Mouse (Mus musculus): Measurements from ENCODE around the gene Adpgk. TPM values are rescaled to one million over a fixed set of nuclear protein-coding genes. Genes with fewer than 3 reads are reported as not detected.

The Adpgk gene
- 32.6 and 44.6 TPM in 2 replicates for total RNA-seq (2017)

DNA sequence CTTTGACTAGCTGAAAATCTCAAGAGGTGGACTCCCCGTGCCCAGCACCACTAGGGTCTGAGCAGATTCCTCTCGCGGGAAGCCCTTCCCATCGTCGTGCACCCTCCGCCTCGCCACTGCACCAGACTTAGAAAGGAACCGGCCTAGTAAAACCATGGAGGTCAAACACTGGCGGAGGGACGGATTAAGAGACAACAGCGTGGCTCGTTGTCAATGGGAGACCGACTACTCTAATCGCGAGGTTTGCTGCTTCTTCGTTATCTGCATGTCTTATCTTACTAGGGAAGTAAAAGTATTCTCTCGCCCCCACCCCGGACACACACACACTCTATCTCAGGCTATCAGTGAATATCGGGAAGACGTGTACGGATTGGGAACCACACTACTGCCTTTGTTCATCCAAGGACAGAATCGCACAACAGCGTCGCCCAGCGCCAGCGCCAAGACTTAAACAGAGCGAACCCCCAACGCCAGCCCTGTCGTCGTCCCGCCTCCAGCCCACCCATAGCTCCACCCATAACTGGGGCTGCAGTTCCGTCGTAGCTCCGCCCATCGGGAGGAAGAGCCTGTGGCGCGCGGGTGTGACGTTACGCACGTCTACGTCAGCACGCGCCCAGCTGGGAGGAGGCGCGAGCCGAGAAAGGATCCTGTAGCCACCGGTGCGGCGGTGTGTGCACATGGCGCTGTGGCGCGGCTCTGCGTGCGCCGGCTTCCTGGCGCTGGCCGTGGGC lies at the start of gene Adpgk:
Gene Adpgk (plus strand): TSS at position 602 of the 731 bp plus-strand sequence.
- ATAC-seq (replicated peaks; ENCODE audit: low read depth, poor library complexity, severe bottlenecking): peak; percentile 93

DNA sequence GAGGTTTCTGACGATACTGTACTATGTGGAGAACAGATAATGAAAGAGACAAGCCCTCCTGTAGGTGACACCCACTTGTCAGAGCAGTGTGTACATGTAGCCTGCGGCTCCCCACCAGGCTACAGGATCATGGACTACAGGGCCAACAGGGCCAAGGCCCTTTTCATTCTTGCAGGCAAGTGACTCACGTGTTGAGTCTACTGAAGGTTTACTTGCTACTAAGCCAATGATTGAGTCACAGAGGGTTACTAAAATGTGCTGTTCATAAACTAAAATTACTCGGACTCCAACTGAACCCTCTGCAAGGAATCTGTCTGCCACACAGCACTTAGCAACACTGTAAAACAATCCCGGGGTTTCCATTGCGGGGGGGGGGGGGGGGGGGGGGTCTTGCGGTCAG lies 46.2 kb upstream of the Adpgk start:
- ATAC-seq (replicated peaks; ENCODE audit: low read depth, poor library complexity, severe bottlenecking): no peak

DNA sequence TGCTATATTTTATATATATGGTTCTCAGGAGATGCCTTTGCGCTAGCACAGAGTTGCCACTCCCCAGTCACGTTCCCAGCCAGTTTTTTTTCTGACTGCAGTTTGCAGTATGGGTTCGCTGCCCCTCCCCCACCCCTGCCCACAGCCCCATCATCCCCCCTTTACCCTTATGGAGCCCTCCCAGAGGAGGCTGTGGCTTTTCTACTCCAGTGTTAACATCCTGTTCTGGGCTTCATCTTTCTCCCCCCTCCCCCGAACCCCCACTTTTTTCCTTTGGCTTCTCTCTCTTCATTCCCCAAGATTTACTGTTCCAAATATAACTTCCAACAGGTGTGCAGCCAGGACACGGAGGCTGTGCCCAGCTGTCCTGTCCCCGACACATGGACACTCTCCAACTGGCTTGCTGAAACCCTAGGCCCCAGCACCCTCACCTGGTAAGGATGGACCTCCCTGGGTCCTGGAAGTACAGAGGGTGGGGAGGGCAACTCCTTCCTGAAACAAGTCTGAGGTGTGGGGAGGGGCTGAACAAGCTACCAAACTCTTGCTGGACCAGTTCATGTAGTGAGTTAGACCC lies 44.8 kb upstream of the Adpgk start:
- no peak for ATAC-seq (replicated peaks; ENCODE audit: low read depth, poor library complexity, severe bottlenecking)

DNA sequence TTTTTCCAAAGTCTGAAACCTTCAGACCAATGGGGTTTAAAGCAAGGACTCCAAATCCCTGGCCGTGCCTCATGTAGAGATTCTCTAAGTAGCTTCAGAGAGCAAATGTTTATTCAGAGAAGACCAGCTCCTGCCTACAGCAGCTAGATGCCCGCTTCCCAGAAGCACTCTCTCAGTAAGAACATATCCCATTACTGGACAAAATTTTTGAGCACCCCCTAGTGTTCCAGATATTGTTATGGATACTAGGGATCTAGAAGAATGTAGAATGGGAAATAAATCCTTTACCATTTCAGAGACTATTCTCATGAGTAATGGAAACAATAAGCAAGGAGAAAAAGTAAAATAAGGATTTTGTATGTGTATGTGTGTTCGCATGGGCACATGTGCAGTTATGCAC lies 42.0 kb upstream of the Adpgk start:
- ATAC-seq (replicated peaks; ENCODE audit: low read depth, poor library complexity, severe bottlenecking): no peak

DNA sequence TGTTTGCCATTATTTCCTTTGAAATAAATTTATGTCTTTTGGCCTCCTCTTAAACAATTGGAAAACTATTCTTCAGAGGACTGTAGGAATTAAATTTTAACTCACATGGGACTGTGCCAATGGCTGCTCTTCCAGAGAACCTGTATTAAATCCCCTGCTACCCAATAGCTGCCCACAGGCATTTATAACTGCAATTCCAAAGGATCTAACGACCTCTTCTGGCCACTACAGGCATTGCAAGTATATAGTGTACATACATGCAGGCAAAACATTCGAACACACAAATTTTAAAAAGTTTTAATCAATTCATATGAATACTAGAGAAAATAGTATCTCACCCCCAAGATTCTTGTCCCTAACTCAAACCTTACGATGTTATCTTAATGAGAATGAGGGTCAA lies 41.1 kb upstream of the Adpgk start:
- no peak for ATAC-seq (replicated peaks; ENCODE audit: low read depth, poor library complexity, severe bottlenecking)

DNA sequence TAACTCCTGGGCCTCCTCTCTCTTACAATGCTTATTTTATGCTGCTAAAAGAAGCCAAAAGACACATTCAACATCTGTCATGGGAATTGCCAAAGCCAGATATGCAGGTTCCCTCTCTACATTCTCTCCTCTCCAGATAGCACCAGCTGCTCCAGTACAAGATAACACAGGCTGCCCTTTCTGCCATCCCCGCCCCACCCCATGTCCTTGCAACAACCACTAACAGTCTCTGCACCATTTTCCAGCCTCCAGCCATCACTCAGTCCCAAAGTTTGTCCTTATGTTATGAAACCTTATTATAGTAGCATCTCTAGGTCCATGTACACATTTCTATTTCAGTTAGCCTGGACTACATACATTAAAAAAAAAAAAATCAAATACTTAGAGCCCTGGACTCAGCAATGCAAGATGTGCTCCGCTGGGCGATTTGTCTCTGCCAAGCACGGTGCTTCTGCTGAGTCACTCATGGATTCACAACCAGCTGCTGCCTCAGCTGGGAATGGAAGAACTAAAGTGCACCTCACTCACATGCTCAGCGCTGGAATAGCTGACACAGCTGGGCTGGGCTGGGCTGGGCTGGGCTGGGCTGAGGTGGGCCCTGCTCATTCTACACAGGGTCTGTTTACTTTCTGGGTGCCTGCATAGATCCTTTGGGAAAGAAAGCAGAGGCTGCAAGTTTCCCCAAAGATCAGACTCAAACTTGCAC lies 36.5 kb upstream of the Adpgk start:
- no peak for ATAC-seq (replicated peaks; ENCODE audit: low read depth, poor library complexity, severe bottlenecking)

DNA sequence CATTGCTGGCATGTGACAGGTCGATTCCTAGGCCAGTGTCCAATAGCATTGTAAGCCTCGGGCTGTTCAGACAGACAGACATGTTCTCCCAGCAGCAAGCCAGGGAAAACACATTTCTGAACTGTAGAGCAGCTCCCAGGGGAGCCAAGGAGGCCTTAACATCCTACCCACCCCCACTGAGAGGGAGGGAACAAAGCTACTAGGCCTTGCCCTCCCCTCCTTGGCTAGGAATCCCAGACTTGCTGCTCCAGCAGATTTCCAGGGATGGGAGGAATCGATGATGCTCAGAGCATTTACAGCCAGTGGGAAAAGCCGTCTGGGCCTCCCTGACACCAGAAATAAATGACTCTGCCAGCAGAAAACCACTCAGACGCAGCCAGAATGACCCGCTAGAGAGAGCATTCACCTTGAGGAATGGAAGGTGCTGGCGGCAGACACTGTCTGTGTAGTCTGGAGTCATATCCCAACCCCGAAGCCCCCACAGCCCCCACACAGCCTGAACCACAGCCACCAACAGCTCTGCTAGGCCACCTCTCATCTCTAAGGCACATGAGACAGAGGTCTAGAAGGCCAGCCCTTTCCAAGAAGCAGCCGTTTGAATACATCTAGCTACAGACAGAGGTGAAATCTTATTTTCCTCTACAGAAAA lies 31.4 kb upstream of the Adpgk start:
- ATAC-seq (replicated peaks; ENCODE audit: low read depth, poor library complexity, severe bottlenecking): no peak

DNA sequence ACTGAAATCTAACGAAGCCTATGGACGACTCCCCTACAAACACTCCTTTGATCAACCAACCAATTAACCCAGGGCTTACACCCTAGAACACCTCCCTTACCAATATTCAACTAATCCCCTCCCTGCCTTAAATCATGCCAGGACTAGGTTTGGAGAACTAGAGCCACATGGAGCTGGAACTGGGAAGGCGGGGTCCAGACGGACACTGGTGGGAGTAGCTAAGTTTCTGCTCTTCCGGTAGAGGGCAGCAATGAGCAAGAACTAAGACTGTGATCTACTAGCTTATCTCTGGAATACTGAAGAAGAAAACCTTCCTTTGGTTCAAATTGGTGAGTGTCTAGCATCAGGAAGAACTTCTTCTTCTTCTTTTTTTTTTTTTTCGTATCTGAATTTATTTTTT lies 25.0 kb upstream of the Adpgk start:
- peak; percentile 63 for ATAC-seq (replicated peaks; ENCODE audit: low read depth, poor library complexity, severe bottlenecking)

DNA sequence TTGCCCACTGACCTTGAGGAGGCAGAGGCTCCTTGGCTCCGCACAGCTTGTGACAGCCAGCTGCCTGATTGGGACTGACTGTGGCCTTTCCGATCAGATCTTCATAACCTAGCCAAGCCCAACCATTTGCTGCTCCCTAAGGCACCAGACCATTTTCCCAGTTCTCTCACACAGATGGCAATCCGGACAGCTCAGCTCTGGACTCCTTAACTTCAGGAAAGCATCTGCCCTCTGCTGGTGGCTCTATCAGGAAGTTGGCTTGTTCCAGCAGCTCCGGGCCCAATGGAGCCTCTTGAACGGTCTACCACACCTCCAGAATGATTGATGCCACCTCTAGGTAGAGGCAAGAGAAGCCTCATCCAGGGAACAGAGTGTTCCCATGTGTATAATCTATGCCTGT lies 21.6 kb upstream of the Adpgk start:
- peak; percentile 62; the same call in 1 of the 2 replicates for ATAC-seq (replicated peaks; ENCODE audit: low read depth, poor library complexity, severe bottlenecking)

DNA sequence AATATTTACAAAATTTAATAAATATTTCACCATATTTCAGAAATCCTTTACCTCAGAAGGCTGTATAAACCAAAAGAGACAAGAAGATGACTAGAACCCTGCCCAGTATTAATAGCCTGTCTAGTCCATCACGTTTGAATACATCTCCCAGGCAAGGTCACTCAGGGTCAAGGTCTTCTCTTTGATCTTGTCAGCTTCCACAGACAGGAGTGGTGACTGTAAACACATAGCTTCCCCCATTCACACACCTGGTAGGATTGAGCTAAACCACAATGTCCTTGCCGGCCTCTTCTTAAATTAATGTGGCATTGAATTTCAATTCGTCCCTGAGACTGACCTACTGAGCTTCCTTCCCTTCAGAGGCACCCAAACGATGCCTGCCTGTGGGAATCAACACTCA lies 20.3 kb upstream of the Adpgk start:
- ATAC-seq (replicated peaks; ENCODE audit: low read depth, poor library complexity, severe bottlenecking): no peak

DNA sequence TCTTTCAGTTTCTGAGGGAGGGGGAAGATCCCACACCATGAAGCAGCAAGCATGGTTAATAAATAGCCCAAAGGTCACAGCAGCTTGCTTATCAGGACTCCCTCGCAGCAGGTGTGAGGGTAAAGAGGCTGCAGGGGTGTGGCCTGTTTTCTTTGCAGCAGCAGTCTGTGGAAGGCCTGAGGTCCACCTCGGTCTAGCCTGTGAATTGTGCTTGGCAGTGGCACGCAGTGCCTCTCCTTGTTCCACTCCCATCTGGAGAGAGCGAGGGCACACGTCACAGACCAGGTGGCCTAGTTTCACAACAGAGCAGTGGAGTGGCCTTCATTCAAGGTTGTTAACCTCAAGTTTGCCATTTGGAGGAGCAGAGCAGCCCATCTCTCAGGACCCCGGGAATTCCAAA lies 19.6 kb upstream of the Adpgk start:
- ATAC-seq (replicated peaks; ENCODE audit: low read depth, poor library complexity, severe bottlenecking): no peak

DNA sequence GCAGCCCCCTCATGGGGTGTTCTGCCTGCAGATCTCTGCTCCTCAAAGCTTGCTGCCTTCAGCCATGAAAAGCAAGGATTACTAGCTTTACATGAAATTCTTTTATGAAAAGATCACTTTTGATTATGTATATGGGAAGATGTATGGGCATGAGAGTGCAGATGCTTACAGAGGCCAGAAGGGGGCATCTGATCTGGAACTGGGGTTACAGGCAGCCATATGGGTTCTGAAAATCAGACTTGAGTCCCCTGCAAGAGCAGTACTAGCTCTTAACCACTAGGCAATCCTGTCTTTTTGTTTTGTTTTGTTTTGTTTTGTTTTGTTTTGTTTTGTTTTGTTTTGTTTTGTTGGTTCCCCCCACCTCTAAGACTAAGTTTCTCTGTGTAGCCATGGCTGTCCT lies 18.2 kb upstream of the Adpgk start:
- ATAC-seq (replicated peaks; ENCODE audit: low read depth, poor library complexity, severe bottlenecking): no peak

DNA sequence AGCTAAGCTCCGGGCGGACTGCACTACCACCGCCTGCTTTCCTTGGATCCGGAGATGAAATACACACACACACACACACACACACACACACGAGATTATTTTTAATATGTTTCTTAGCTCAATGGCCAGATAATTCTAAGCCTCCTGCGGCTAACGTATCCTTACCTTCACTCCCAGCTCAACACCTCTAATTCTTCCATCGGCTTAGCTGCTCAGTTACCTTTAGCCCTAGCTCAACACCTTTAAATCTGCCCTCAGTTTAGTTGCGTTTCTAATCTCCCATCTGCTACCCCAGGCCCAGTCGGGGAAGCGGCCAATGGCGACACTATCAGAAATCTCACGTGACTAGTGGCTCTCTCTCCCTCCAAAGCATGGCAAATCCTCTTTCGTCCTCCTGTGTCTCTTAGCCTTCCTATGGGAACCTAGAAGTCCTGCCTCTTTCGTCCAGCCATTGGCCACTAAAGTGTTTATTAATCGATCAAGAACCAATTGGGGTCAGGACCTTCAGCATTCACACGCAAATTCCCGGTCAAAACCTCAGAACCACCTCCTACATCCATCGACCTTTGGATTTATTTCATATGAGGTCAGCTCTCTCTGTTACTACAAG lies 16.4 kb upstream of the Adpgk start:
- ATAC-seq (replicated peaks; ENCODE audit: low read depth, poor library complexity, severe bottlenecking): no peak

DNA sequence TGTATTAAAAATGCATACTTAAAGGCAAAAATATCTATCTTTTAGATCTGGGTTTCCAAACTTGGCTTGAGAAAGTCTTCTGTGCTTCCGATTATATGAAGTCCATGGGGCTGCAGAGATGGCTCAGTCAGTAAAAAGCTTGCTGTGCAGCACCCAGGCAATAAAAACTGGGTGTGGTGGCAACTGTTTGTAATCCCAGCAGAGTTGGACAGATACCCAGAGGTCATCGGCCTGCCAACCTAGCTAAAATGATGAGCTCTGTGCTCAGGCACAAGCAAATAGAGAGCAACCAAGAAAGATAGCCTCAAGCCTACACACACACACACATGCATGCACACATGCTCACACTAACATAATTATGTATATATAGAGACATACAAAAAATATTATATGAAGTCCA lies 13.2 kb upstream of the Adpgk start:
- no peak for ATAC-seq (replicated peaks; ENCODE audit: low read depth, poor library complexity, severe bottlenecking)

DNA sequence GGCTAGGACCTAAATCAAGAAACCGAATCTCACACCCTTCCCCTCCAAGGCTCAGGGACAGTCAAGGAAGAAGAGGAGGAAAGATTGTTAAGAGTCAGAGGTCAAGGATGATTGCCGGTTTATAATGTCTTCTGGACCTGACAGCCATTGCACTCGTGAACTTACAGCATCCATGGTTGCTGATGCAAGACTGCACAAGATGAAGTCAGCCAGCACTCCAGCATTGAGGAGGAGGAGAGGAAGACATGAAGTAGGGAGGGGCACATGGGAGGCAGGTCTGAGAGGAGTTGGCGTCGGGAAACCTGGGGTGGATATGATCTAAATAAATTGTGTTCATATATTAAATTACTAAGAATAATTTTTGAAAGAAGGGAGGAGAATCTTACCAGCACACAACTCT lies 12.7 kb upstream of the Adpgk start:
- ATAC-seq (replicated peaks; ENCODE audit: low read depth, poor library complexity, severe bottlenecking): no peak

DNA sequence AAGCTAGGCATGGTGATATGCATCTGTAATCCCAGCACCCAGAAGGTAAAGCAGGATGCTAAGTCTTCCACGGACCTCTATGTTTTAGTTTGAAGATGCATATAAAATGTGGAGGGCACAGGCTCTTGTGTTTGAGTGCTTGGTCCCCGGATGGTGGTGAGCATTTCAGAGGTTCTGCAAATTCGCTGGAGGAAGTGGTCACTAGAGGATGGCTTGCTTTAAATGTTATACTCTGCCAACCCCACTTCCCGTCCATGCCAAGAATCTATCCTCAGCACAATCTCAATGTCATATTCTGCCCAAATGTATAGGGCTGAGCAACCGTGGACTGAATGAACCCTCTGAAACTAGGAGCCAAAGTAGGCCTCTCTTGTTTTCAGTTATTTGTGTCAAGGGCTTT lies 10.5 kb upstream of the Adpgk start:
- peak; percentile 45 for ATAC-seq (replicated peaks; ENCODE audit: low read depth, poor library complexity, severe bottlenecking)

DNA sequence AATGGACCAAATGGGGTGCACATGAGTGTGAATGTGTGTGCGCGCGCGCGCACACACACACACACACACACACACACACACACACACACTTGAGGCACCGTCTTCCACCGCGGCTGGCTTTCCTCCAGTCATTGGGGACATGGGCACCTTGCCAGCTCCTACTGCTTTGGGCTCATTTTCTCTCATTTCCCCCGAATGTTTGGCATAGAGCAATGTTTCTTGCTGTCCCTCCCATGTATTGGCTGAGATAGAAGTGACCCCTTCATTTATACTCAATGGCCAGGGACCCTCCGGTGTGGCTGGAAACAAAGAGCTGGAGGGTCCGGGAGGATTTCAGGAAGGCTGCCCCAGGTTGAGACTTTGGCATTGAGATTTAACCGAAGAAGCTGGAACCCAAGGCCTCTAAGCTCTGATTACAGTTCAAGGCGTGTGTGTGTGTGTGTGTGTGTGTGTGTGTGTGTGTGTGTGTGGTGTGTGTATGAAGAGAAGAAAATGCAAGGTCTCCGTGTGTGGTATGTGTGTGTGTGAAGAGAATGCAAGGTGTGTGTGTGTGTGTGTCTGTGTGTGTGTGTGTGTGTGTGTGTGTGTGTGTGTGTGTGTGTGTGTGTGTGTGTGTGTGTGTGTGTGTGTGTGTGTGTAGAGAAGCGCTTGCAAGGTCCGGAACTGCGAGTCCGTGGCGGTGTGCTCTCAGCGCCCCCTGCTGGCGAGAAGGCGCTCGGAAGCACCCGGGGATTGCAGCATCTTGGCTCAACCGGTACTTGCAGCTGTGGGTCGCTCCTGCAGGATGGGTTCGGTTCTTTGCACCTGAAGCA lies 9.3 kb upstream of the Adpgk start:
- peak; percentile 74 for ATAC-seq (replicated peaks; ENCODE audit: low read depth, poor library complexity, severe bottlenecking)

DNA sequence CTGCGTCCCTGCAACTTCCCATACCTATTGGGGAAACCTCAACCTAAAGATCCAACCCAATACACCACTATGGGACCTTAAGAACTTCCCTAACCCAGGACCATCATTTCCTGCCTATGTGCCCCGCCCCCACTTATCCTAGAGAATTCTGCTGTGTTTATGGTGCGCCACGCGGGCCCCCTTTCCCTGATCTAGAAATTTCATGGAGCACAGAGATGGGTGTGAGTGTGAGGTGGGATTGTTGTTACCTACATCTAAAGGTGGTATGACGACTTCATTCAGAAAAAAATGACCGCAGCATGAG lies 8.7 kb upstream of the Adpgk start:
- ATAC-seq (replicated peaks; ENCODE audit: low read depth, poor library complexity, severe bottlenecking): no peak

DNA sequence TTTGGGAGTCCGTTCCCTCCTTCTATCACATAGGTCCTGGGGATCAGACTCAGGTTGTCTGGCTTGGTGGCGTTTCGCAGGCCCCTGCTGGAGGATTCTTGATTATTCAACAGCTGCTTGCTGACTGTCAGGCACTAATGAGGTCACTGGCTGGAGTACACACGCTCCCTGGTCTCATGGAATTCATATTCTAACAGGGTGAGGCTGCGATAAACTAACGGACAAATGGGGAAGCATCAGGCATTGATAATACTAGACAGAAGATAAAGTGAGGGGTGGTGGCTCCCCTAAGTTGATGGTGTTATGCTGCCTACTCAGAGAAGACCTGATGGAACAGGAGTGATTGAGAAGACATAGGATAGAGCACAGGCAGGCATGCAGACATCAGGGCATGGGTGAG lies 5.7 kb upstream of the Adpgk start:
- no peak; the same call in 1 of the 2 replicates for ATAC-seq (replicated peaks; ENCODE audit: low read depth, poor library complexity, severe bottlenecking)

DNA sequence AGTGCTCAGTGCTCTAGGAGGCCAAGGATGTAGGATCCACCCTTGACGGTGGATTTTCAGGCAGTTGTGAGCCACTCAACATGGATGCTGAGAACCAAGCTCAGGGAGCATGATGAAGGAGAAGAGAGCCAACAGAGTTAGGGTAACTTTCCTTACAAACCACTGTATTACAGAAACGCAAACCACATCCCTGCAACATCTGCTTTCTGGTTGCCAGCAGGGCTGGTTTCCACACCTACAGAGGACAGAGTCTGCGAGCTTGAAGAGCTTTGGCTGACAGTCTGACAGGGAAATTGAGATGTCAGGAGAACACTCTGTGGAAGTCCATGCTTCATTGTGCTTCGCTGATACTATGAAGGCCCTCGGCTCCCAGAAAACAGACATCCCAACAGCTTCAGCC lies 3.3 kb upstream of the Adpgk start:
- 0 out of 2 replicates have a peak, but pooled peaks have one; percentile 13 for ATAC-seq (replicated peaks; ENCODE audit: low read depth, poor library complexity, severe bottlenecking)

All from common myeloid progenitor, adult 5-6 weeks (primary cell).